Mouse (Mus musculus) splenic B cell, adult 2 months (primary cell): ENCODE results near the gene Papss2.
A peak's percentile ranks its signal among the peaks of the same experiment; 100 is the strongest.
"Not testable (repeated sequence)": the region's sequence is repeated elsewhere in the genome, so short reads cannot be mapped to it uniquely, and the experiment has no call there.

Experiments
- DNase-seq: peaks from one replicate; pipeline ENCODE4 v3.0.0-alpha.2; 2011; ENCODE audit warnings: low read depth, low spot score
- H3K27me3 ChIP-seq: 2 replicates; pipeline ENCODE4 v1.6.1; 2012; ENCODE audit warnings: mild to moderate bottlenecking, low read length, moderate library complexity, mixed read lengths; ENCODE audit not compliant: control insufficient read depth, poor library complexity, insufficient read depth, severe bottlenecking
- H3K36me3 ChIP-seq: 2 replicates; pipeline ENCODE4 v1.6.1; 2012; ENCODE audit warnings: mild to moderate bottlenecking, low read length, moderate library complexity, mixed read lengths; ENCODE audit not compliant: control insufficient read depth, poor library complexity, insufficient read depth, severe bottlenecking

The Papss2 gene

GRCm38 (mm10) chr19:32687721-32688120 lies 92.1 kb downstream of the Papss2 start:
- DNase-seq = no peak
- H3K27me3 ChIP-seq = no peaks in the 10 kb centered on the region
- H3K36me3 ChIP-seq = peaks cover 3% of the 10 kb centered on the region; the same call in 1 of the 2 replicates

- DNase-seq, H3K36me3 ChIP-seq, H3K27me3 ChIP-seq: not testable (repeated sequence)
These were observed 92.6 kb downstream of the Papss2 start for GRCm38 (mm10) chr19:32688227-32688626.

GRCm38 (mm10) chr19:32689724-32690123 lies 94.1 kb downstream of the Papss2 start:
- peak; percentile 64 for DNase-seq
- Histone ChIP-seq H3K27me3 (no peaks in the 10 kb centered on the region), H3K36me3 (peaks cover 11% of the 10 kb centered on the region)

GRCm38 (mm10) chr19:32696674-32697073 lies 101.1 kb downstream of the Papss2 start:
- DNase-seq = no peak
- Histone ChIP-seq H3K27me3 (no peaks in the 10 kb centered on the region), H3K36me3 (peaks cover 15% of the 10 kb centered on the region)

- peaks cover 7% of the 10 kb centered on the region; the same call in 1 of the 2 replicates for H3K36me3 ChIP-seq
- H3K27me3 ChIP-seq = no peaks in the 10 kb centered on the region
- no peak for DNase-seq
These were observed 106.6 kb downstream of the Papss2 start for GRCm38 (mm10) chr19:32702191-32702590.

- no peaks in the 10 kb centered on the region for H3K27me3 ChIP-seq
- no peak for DNase-seq
- peaks cover 4% of the 10 kb centered on the region; the same call in 1 of the 2 replicates for H3K36me3 ChIP-seq
These were observed 113.4 kb downstream of the Papss2 start for GRCm38 (mm10) chr19:32708996-32709395.

GRCm38 (mm10) chr19:32710288-32710687 lies 114.7 kb downstream of the Papss2 start:
- Histone ChIP-seq H3K27me3 (no peaks in the 10 kb centered on the region), H3K36me3 (0 out of 2 replicates have a peak, but pooled peaks cover 2% of the 10 kb centered on the region)
- DNase-seq = peak; percentile 72

GRCm38 (mm10) chr19:32711761-32712541 lies 116.4 kb downstream of the Papss2 start:
- no peaks in the 10 kb centered on the region for H3K36me3 ChIP-seq
- no peaks in the 10 kb centered on the region for H3K27me3 ChIP-seq
- DNase-seq = peak; percentile 92

GRCm38 (mm10) chr19:32712588-32713042 lies 117.0 kb downstream of the Papss2 start:
- H3K27me3 ChIP-seq = no peaks in the 10 kb centered on the region
- peak; percentile 98 for DNase-seq
- no peaks in the 10 kb centered on the region for H3K36me3 ChIP-seq

GRCm38 (mm10) chr19:32713471-32713870 lies 117.9 kb downstream of the Papss2 start:
- DNase-seq = peak; percentile 8
- Histone ChIP-seq H3K27me3 (no peaks in the 10 kb centered on the region), H3K36me3 (no peaks in the 10 kb centered on the region)

- H3K36me3 ChIP-seq = no peaks in the 10 kb centered on the region
- H3K27me3 ChIP-seq = no peaks in the 10 kb centered on the region
- DNase-seq = peak; percentile 84
These were observed 119.6 kb downstream of the Papss2 start for GRCm38 (mm10) chr19:32715201-32715600.

GRCm38 (mm10) chr19:32715681-32716080 lies 120.1 kb downstream of the Papss2 start:
- Histone ChIP-seq H3K27me3 (no peaks in the 10 kb centered on the region), H3K36me3 (no peaks in the 10 kb centered on the region)
- DNase-seq = peak; percentile 11
